Mouse (Mus musculus) G1E (cell line): ENCODE data around the gene Rcn3.

Experiments used
- CTCF ChIP-seq: IDR thresholded peaks from 2 replicates; pipeline ENCODE4 v1.5.1; 2012; ENCODE audit warnings: low read depth, low read length, inconsistent platforms, mixed read lengths
- GATA1 ChIP-seq: IDR thresholded peaks from 2 replicates; pipeline ENCODE4 v1.6.1; 2012; ENCODE audit warnings: borderline replicate concordance, low read length, inconsistent platforms, mixed read lengths
- POLR2AphosphoS5 ChIP-seq: IDR thresholded peaks from 2 replicates; pipeline ENCODE4 v1.6.1; 2012; ENCODE audit warnings: low read depth, low read length, inconsistent platforms; ENCODE audit not compliant: insufficient replicate concordance
- TAL1 ChIP-seq: conservative IDR thresholded peaks from 2 replicates; pipeline ENCODE4 v1.6.1; 2012; ENCODE audit warnings: low read depth, low read length, inconsistent platforms, mixed read lengths

GRCm38 (mm10) chr7:45121966-45122365 is 29.9 kb upstream of the Rcn3 start:
- TF ChIP-seq CTCF (no peak), GATA1 (no peak), POLR2AphosphoS5 (no peak), TAL1 (no peak)
